Mouse (Mus musculus) CD8-positive naive resting alpha-beta T cell, adult 2 months (primary cell): ENCODE data around the gene Ankrd12.
"Not testable (repeated sequence)": the region's sequence is repeated elsewhere in the genome, so short reads cannot be mapped to it uniquely, and the experiment has no call there.

Source experiments
- DNase-seq, 2 experiments: peaks; one replicate each; pipeline ENCODE4 v3.0.0; 2022; ENCODE audit warnings: low read depth in 2 of 2, low spot score in 2 of 2

Gene Ankrd12

DNA sequence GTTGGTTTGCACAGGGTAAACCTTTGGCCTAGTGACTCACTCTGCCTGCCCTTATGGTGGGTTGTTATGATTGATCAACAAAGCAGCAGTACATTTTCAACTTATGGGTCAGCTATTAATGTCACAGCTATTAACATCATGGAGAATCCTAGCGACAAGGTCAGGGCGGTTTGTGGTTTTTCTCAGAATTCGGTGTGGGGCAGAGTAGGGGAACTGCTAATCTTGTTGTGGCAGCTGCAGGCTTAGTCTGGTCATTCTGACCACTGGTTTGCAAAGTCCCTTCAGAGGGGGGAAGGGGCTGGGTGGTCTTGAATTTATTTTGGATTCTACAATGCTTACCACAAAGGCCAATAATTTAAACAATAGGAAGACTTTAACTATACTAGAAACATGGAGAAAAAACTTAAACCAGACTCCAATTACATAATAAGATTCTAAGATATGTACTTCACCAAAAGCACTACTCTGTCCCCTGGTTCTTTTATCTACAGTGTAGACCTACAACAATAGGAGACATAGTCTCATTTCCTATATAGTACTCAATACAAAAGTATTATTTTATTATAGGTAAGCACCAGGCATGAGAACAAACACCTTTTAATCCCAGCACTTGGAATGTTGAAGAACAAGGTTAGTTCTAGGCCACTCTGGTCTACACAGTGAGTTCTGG is 88.6 kb downstream of the Ankrd12 start:
- no peak for DNase-seq

DNA sequence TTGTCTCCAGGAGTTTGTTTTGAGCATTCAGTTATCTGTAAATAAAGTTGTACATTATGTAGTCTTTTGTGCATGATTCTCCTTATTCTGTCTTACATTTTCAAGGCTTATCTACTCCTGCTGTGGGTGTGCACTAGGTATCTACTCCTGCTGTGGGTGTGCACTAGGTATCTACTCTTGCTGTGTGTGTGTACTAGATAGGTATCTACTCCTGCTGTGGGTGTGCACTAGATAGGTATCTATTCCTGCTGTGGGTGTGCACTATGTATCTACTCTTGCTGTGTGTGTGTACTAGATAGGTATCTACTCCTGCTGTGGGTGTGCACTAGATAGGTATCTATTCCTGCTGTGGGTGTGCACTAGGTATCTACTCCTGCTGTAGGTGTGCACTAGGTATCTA is 100.2 kb downstream of the Ankrd12 start:
- not testable (repeated sequence) for DNase-seq

DNA sequence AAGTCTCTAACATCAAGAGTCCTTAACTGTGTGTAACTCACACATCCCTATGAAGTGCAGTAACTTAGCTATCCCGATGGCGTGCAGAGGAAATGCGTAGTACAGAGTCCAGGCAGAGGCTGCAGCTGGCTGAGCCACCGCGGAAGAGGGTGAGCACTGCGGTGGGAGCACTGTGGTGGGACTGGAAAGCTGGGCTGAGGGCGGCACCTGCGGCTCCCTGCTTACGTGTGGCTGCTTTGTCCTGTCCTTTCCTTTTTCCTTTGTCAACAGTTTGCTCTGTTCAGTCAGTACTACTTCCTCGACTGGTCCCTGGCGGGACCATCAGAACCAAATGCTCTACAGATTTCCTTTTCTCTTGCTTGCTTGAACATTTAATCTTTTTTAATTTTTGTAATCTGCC is 109.1 kb downstream of the Ankrd12 start:
- DNase-seq: no peak

DNA sequence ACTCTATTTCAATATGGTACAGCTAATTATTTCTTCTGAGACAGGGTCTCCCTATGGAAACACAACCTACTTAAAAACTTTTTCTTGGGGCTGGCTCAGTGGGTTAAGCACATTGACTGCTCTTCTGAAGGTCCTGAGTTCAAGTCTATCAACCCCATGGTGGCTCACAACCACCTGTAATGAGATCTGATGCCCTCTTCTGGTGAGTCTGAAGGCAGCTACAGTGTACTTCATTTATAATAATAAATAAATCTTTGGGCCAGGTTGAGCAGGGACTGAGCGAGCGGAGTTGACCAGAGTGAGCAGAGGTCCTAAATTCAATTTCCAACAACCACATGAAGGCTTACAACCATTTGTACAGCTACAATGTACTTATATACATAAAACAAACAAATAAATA is 114.6 kb downstream of the Ankrd12 start:
- no peak for DNase-seq

DNA sequence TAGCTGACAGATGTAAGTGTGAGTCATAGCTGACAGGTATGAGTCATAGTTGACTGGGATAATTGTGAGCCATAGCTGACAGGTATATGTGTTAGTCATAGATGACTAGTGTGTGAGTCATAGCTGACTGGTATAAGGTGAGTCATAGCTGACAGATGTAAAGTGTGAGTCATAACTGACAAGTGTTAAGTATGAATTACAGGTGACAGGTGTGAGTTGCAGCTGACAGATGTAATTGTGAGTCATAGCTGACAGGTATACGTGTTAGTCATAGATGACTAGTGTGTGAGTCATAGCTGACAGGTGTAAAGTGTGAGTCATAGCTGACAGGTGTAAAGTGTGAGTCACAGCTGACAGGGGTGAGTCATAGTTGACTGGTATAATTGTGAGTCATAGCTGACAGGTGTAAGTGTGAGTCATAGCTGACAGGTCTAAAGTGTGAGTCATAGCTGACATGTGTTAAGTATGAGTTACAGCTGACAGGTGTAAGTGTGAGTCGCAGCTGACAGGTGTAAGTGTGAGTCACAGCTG is 115.2 kb downstream of the Ankrd12 start:
- no peak for DNase-seq

DNA sequence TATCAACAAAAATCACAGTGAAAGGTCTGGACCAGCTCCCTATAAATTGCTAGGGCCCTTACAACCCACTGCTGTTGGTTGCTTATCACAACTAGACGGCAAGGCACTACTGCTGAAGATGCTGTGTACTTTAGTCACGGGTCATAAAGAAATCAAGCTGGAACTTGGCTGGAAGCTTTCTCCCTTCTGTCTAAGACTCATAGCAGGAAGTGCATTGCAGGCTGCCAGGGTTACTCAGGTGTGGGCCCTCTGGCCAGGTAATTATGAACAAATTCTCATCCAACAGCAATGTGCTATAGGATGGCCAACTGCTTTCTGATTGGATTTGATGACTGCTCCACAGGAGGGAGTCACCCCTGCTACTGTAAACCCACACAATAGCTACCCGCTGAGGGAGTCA is 117.9 kb downstream of the Ankrd12 start:
- DNase-seq: no peak

DNA sequence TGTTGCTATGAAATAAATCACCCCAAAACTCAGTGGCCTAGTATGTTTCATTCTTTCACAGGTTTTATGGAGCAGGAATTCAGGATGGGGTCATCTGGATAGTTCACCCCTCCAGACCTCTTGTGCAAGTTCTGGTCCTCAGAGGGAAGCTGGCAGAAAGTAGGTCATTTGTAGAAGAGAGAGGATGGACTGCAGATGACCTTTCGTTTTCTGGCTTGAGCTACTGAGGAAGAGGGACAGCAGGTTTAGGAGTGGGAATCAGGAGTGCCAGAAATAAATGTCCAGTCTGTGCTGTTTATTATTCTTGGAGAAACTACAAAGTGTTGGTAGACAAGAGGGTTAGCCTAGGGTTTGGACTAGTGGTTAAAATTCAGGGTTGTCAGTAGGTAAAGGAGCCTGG is 118.5 kb downstream of the Ankrd12 start:
- no peak for DNase-seq

DNA sequence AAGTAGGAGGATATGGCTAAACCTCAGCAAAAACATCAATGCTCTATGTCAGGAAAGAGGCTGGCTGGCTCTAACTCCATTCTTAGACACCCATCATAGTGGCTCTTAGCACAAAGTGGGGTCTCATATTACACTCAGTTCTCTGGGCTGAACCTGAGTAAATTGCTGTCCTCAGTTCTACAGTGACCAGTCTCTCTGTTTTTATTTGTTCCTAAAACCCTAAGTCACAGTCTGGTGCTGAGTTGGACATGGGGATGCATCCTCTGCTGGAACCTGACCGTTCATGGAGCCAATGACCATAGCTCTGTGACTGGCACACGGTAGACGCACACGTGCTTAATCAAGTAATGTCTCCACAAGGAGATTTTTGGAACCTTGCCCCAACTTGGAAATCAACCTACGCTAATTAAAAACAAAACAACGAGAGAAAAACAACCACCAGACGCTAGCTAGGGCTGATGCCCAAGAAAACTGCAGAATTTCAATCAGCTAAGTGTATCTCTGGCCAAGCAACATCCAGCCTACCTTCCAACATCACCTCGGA is 119.0 kb downstream of the Ankrd12 start:
- no peak for DNase-seq

DNA sequence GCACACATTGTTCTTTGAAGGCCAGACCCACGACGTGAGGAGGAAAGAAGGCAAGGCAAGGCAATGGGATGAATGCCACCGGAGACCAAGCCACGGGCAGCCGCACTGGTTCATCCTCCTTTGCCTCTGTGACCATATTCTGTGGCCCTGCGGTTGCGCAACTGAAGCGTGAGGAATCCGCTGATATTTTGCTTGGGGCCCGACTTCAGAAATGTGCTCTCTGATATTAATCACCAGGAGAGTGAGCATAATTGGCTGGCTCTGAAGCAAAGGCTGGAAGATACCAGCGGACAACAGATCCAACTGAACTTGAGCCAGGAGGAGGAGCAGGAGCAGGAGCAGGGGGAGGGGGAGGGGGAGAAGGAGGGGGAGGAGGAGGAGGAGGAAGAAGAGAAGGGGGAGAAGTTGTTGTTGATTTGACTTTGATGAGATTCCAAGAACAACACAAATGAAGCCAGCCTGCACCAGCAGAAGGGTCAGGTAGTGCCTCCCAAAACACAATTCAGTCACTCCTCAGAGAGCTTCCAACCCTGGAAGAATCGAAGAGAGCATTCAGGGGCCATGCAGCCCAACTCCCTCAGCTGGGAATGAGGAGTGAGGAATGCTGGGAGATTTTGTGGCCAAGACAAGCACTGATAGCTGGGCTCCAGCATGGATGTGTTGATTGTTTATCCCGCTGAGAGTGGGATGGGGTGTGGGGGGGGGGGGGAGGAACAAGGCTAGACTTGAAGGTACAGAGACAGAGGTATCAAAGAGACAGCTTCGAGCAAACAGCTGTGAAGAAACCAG is 119.7 kb downstream of the Ankrd12 start:
- DNase-seq: no peak

DNA sequence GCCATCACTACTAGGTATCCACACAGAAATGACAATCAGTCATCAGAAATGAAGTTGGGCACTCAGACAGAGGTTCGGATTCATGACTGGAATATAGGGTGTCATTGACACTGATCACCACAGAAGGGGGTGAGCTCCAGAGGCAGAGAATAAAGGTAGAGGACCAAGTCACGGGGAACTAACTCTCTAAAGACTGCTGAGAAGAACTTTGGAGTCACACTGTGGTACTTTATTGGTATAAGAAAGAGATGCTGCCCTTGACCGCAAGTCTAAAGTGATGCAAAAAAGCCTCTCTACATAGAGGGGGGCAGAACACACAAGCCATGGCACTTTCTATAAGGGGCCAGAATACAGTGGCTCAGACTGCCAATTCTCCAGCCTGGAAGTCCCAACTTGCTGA is 120.7 kb downstream of the Ankrd12 start:
- DNase-seq: no peak

DNA sequence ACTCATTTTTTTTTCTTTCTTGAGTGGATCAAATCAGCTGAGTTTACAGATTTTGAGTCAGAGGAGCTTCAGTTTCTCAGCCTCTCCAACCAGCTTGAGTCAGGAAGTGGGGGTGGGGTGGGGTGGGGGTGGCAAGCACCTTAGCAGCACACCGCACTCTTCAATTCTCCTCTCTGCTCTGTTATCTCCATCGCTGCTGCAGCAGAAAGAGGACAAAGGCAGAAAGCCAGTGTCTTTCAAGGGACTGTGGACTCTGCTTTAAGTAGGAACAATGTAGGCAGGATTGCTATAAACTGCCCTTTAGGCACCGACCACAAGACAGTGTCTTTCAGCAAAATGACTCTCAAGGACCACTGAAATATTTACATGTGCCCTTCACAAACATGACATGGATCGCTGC is 122.9 kb downstream of the Ankrd12 start:
- DNase-seq: no peak

DNA sequence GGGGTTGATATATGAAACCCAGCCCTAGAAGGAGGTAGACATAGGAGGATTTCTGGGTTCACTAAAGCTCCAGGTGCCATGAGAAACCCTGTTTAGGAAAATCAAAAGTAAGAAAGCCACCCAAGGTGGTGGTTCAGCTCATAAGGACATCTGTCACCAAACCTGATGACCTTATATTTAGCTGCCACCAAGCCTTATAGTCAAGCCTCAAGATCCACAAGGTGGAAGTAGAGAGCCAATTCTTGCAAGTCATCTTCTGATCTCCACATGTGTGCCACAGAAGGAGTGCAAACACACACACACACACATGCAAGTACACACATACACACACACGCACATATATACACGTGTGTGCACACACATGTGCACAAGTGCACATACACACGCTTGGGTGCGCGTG is 124.8 kb downstream of the Ankrd12 start:
- DNase-seq: peak in 1 of 2 experiments; percentile 18

DNA sequence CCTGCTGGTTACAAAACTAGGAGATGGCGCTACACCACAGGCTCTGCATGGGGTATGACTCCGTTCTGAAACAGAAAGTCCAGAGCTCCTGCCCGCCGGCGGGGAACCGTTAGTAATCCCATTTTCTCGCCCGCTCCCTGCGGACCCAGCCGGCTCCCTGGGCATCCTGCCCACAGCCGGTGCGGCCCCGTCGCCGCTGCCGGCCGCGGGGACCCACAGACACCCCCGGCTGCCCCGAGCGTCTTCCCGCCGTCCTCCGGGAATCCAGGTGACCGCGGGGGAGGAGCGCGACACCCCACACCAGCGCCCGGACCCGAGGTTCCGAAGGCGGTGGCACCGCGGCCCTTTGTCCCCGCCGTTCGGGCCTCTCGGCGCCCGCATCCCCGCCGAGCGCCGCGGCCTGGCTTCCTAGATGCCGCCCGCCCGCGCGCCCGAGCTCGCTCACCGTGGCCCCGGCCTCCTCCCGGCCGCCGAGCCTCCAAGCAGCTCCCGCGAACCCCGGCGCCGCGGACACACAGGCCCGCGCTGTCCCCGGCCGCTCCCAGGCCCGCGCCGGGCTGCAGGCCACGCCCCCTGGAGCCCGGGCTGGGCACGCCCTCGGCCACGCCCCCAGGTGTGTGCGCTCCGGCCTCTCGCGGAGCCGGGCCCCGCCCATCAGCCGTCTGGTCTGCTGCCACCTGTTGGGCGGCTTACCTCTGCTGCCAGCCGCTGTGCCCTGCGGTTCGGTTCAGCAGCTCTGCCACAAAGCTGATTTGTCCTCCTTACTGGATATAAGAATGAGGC is 126.1 kb downstream of the Ankrd12 start, which contains the start of gene Twsg1:
Gene Twsg1 (minus strand): TSS at position 605 of the 783 bp plus-strand sequence.
- peak; percentile 94 for DNase-seq

DNA sequence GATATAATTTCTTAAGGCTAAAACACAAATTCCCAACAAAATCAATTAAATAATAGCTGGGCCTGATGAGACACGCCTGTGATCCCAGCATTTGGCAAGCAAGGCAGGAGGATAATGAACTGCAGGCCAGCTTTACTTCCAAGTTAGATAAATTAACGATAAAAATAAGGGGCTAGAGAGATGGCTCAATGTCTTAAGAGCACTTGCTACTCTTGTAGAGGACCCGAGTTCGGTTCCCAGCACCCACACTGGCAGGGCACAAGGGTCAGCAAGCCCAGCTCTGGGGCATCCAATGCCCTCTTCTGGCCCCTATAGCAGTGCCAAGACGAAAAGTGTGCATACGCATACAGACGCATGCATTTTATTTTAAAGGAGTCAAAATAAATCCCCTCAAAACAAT is 126.7 kb downstream of the Ankrd12 start:
- no peak for DNase-seq

DNA sequence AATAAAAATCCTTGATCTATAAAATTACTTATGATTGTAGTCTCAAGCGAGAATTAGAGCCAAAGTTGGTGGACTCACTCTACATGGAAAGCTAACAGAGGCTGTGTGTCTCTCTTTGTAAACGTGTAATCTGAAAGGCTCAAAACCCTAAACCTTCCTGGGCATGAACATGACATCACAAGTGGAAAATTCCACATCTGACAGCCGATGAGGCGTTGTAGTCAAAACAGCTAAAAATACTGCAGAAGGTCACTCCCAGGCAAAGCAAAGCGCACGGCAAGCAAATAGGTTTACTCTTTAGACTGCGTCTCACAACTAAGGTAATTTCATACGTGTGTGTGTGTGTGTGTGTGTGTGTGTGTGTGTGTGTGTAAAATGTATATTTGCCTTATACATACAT is 129.6 kb downstream of the Ankrd12 start:
- DNase-seq: no peak

DNA sequence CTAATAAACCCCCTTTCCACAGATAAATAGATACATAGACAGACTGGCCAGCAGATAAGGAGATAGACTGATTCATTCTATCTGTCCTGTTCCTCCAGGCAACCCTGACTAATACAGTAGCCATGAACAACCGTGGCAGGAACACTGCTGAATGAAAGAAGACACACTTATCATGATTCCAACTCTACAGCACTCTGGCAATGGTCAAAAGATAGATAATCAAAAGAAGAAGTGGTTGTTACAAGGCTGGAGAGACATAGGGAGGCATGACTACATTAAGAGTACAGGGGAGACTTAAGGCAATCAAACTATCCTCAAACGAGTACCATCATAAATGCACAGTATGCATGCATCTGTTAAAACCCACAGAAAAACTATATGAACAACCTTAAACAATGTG is 131.5 kb downstream of the Ankrd12 start:
- no peak for DNase-seq

DNA sequence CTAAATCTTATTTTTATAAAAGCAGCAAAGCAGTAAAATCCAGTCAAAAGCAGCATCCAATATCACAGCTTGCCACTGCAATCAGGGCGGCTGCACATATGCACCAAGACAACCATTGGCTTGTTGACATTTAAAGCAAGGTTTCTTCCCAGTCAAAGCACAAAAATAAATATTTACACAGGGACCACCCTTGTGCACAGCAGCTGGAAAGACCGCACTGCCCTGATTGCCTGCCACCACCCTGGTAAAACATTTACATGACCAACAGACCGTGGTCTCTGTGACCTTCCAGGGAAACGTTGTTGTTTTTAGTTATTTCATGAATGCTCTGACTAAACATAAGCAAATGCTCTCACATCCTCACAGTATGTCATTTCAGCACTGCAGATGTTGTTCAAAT is 134.5 kb downstream of the Ankrd12 start:
- DNase-seq: no peak

DNA sequence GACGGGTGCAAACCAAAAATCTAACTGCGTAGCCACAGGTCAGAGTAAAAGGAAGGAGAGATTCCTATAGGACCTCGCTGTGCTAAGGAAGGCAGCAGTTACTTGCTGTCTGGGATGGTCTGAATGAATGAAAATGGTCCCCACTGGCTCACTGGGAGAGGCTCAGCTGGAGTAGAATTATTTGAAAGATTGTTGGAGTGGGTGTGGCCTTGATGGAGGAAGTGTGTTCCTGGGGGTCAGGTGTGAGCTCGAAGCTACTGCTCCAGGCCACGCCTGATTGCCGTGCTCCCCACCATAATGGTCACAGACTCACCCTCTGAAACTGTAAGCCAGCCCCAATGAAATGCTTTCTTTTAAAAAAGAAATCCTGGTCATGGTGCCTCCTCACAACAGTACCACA is 135.6 kb downstream of the Ankrd12 start:
- DNase-seq: no peak

DNA sequence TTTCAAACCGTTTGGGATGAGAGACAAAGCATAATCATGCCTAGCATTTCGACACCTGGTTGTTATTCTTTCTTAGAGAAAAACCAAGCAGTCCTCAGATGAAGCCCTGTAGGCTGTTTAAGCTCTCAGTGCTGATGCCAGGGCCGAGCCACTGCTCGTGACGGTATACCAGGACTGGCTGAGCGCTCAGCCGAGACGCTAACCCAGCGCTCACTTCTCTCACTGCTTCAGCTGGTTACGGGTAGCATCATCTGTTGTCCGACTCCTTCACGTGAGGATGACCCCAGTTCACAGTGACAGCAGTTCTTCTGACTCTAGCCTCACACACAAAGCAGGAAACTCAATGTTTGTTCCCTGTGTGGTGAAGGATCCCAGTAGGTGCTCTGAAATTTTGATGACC is 136.7 kb downstream of the Ankrd12 start:
- no peak for DNase-seq

DNA sequence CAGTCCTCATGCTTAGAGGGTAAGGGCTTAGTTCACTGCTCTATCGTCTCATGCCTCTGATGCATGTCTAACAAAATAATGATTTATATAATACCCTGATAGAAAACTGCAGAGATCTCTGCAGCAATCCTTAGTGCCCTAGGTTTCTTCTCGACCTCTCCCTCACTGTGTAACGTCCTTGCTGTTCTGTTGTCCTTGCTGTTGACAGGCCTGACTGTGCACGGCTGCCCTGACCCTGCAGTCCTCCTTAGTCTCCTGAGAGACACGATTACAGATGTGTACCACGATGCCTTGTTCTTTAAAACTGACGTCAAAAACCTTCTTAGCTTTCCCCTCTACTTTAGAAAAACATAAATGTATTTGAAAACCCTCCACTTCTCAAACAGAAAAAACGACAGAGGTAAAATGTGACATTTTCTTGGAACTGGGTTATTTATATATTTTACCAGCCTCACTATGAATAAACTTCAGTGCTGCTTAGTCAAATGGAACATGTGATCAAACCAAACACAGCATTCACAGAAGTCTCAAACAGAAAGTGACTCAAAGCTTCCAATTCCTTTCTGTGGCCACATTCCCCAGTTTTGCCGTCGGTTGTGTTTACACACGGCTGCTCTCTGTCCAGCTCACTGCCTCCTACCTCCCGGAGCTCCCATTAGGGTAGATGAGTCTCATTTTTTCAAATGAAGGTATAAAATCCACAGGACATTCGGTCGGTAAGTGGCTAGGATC is 137.3 kb downstream of the Ankrd12 start:
- no peak for DNase-seq

DNA sequence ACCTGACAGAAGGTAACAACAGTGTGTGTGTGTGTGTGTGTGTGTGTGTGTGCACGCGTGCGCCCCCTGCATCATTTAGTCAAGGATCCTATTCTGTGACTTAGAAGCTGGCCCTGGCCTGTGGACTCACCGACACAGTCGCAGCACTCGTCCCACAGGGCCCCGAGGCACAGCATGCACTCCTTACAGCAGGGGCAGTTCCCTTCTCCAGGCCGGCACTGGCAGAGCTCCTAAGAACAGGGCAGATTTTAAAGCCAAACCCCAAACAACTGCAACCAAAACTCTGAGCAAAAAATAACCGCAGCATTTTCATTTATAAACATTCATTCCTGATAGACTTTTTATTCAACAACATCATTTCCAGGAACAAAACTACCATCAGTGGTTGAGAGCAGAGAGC is 139.2 kb downstream of the Ankrd12 start:
- DNase-seq: no peak
